Mouse (Mus musculus): ENCODE measurements around the gene Scd2.
A peak's percentile ranks its signal among the peaks of the same experiment; 100 is the strongest.

DNA sequence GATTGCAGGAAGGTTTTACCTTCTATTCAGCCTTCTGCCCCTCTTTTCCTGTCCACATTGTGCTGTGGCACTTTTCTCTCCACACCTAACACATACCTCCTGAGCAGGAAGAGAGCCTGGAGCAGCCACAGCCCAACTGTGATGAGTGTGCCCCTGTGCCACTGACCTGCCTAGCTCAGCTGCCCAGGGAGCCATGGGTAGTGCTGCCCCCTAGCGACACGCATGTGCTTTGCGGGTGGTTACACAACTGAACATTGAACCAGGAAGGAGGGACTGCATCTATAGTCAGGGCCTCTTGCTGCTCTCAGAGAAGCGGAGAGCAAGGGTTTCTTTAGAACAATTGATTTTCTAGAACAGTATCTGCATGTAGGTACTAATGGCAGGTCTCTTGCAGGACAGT, 2.3 kb downstream of the Scd2 start:
- peak; percentile 99 for TF ChIP-seq CTCF (IDR thresholded peaks at IDR 0.05; ENCODE audit: low read depth, low read length)
- no peak for TF ChIP-seq POLR2A (IDR thresholded peaks at IDR 0.05; ENCODE audit: insufficient read depth, low read length)
